Mouse (Mus musculus): ENCODE measurements around the gene Tnfsf9.
"Not testable (repeated sequence)": the region's sequence is repeated elsewhere in the genome, so short reads cannot be mapped to it uniquely, and the experiment has no call there.

Gene Tnfsf9

DNA sequence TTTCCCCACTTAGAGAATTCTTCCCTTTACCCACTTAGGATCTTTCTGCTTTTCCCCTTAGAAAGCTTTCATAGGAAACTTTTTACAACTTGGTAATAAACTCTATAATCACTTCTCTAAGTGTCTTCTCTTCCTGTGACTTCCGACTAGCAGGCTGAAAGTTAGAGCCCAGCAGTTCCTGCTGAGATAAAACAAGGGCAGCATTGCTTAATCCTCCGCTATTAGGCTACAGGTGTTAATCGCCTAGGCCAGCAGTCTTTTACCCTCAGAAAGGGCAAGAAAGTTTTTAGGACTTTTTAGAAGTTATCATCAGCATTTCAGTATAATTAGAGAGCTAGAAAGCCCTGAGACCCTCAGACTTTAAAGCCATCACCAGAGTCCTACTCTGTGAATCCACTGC is 28.9 kb downstream of the Tnfsf9 start:
- not testable (repeated sequence) for DNase-seq (ENCODE audit: low spot score in 2 of 2)

GRCm38 (mm10) chr17:57134693-57135092 is 29.6 kb downstream of the Tnfsf9 start:
- DNase-seq (ENCODE audit: low spot score in 2 of 2) = no peak

GRCm38 (mm10) chr17:57135635-57136034 is 30.5 kb downstream of the Tnfsf9 start:
- no peak for DNase-seq (ENCODE audit: low spot score in 2 of 2)

GRCm38 (mm10) chr17:57138676-57139075 is 33.6 kb downstream of the Tnfsf9 start:
- DNase-seq (ENCODE audit: low spot score in 2 of 2) = no peak

DNA sequence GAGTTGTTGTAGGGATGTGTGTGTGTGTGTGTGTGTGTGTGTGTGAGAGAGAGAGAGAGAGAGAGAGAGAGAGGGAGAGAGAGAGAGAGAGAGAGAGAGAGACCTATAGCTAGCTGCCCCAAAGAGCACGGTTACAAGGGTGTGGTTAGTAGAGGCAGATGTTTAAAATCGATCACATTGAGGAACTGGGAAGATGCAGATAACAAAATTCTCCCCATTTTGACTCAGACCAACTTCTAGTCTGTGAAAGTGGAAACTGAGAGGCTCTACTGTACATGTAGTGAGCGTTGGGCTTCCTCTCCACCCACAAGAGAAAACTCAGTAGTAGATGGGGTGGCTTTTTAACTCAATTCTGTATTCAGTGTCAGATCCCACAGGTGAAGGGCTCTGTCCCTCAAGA is 34.6 kb downstream of the Tnfsf9 start:
- no peak for DNase-seq (ENCODE audit: low spot score in 2 of 2)

DNA sequence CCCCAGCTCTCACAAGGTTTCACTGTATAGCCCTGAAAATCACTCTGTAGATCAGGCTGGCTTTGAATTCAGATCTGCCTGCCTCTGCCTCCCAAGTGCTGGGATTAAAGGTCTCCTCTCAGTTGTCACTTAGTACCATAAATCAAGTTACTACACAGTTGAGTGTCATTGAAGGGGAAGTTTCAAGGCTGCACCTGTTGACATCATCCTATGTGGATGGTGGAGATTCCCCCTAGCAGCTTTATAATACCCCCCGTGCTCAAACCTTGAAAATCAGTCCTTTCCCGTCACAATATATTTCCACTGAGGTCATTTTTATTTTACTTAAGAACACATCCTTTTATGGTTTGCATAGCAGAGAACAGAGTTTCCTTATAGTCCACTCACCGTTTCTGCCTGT is 38.6 kb downstream of the Tnfsf9 start:
- no peak for DNase-seq (ENCODE audit: low spot score in 2 of 2)

- DNase-seq (ENCODE audit: low spot score in 2 of 2) = no peak
Observed at GRCm38 (mm10) chr17:57145115-57145514, 40.0 kb downstream of the Tnfsf9 start.

- DNase-seq (ENCODE audit: low spot score in 2 of 2) = no peak
Observed at GRCm38 (mm10) chr17:57148343-57148742, 43.2 kb downstream of the Tnfsf9 start.

DNA sequence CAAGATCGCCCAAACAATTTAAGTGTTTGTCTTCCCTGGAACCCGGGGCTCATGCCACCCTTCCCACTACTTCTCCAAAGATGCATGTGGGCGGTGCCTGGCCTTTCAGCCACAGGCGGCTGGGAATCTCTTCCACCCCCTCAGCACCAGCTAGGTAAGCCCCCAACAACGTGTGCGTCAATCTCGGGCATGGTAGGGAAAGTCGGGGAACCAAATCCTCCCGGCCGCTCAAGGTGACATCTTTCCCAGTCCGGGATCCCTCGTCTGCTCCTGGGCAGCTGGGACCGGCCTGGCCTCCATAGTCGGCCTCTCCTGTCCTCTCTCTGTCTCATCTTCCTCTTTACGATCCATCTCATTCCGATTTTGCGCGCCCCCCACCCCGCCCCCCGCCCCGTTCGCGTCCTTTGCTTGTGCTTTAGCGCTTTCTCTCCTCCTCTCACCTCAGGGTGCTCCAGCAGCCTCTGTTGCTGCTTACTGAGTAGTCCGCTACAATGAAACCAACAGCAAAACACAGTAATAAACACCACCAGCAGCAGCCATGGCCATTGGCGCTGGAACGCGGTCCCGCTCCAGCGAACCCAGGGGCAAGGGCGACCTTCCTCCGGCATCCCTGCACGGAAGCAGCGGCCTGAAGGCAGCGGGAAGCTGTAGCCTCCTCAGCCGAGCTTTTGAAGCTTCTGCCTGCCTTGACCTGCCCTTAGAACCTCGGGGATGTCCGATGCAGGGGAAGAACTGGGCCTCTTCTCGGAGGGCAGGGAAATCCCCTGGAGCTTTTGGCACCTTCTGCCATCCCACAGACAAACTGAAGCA is 44.1 kb downstream of the Tnfsf9 start, which contains the start of gene Cd70:
Gene Cd70, minus strand, starts transcription at position 784 of the 810 bp plus-strand sequence.
- no peak for DNase-seq (ENCODE audit: low spot score in 2 of 2)

- no peak for DNase-seq (ENCODE audit: low spot score in 2 of 2)
Observed at GRCm38 (mm10) chr17:57153006-57153405, 47.9 kb downstream of the Tnfsf9 start.

GRCm38 (mm10) chr17:57153787-57154186 is 48.7 kb downstream of the Tnfsf9 start:
- DNase-seq (ENCODE audit: low spot score in 2 of 2) = no peak

All from spleen, postnatal 10 days (tissue).